Mouse (Mus musculus) hindbrain, embryonic 16.5 days (tissue): ENCODE measurements around the gene Tent5c. TPM values are rescaled to one million over a fixed set of nuclear protein-coding genes. Genes with fewer than 3 reads are reported as not detected.
A peak's percentile ranks its signal among the peaks of the same experiment; 100 is the strongest.

Experiments used
- ATAC-seq: fragments of 200-750 bp; cut with Nextera tagmentation; 2 replicates; pipeline ENCODE4 v1.8.0; 2017; ENCODE audit warnings: moderate TSS enrichment, moderate library complexity
- H3K27ac ChIP-seq: fragments of 300-500 bp; sonication (generic); 2 replicates; pipeline ENCODE4 v1.5.1; 2014; ENCODE audit warnings: low read depth, mild to moderate bottlenecking, control low read depth, low read length, moderate library complexity
- H3K27me3 ChIP-seq: fragments of 300-500 bp; sonication (generic); replicated peaks from 2 replicates; pipeline ENCODE4 v1.6.1; 2014; ENCODE audit warnings: low read length; ENCODE audit not compliant: control insufficient read depth, insufficient read depth
- H3K36me3 ChIP-seq: fragments of 300-500 bp; sonication (generic); 2 replicates; pipeline ENCODE4 v1.6.1; 2014; ENCODE audit warnings: mild to moderate bottlenecking, low read length, moderate library complexity, mixed read lengths; ENCODE audit not compliant: control insufficient read depth, insufficient read depth
- H3K4me1 ChIP-seq: fragments of 300-500 bp; sonication (generic); 2 replicates; pipeline ENCODE4 v1.6.1; 2014; ENCODE audit warnings: low read depth, low read length; ENCODE audit not compliant: control insufficient read depth, insufficient read depth
- H3K4me2 ChIP-seq: fragments of 300-500 bp; sonication (generic); 2 replicates; pipeline ENCODE4 v1.6.1; 2014; ENCODE audit warnings: mild to moderate bottlenecking, low read length, control low read depth, moderate library complexity
- H3K4me3 ChIP-seq: fragments of 300-500 bp; sonication (generic); 2 replicates; pipeline ENCODE4 v1.5.1; 2014; ENCODE audit warnings: mild to moderate bottlenecking, low read length, control low read depth, moderate library complexity
- H3K9ac ChIP-seq: fragments of 300-500 bp; sonication (generic); 2 replicates; pipeline ENCODE4 v1.6.1; 2014; ENCODE audit warnings: low read depth, mild to moderate bottlenecking, control low read depth, low read length, moderate library complexity
- H3K9me3 ChIP-seq: fragments of 300-500 bp; sonication (generic); 2 replicates; pipeline ENCODE4 v1.6.1; 2014; ENCODE audit warnings: mild to moderate bottlenecking, low read length, moderate library complexity; ENCODE audit not compliant: control insufficient read depth
- WGBS: fragments of 180-500 bp; shearing (Covaris S2); extraction: QIAGEN DNeasy Blood & Tissue Kit; methylation state at CpG from one replicate; pipeline ENCODE4 v1.1.7; 2014; 5-methylcytosine and 5-hydroxymethylcytosine counted together
- polyA plus RNA-seq: library from polyadenylated mRNA; unstranded; fragments of >200 nt; fragmentation: Nextera tagmentation; extraction: Ambion mirVana; gene quantifications from 2 replicates; pipeline ENCODE4 v1.2.1, GENCODE M21; 2015

Tent5c gene
- polyA plus RNA-seq, 1 experiment from 2014 or later = 3.3 TPM

DNA sequence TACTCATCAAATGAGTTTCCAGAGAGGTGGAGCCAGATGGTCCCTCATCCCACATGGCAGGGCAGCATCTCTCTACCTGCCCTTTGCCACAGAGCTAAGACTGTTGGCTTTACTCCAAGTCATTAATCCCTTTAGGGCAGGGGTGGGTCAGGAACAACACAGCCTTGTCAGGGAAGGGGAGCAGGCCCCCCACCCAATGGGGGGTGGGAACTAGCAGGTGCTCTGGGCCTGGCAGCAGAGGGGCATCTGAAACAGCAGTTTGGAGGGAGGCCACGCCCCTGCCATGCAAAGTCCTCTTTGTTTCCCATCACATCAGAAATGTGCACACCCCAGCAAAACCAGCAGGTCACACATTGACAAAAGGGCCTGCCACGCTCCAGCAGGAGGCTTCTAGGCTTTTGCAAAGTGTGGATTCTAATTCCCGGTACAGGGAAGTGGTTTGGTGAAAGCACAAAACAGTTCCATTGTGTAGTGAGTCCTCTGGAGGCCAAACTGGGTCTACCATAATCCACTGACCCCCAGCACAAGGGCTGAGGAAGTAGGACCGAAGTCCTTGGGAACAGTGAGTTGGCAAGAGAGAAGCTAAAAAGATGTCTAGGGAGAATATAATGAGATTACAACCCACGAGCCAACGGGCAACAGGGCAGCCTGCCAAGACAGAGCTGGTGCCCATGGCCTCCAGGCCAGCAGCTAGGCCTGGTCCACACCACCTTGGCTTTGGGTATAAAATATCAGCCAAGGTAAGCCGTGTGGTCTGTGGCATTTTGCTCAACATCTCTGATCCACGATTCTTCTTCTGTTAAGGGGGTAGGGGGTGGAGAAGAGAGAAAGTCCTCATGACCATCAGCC, 26.7 kb downstream of the Tent5c start:
- no peaks in the 10 kb centered on the region for H3K27me3 ChIP-seq
- no peaks in the 10 kb centered on the region for H3K9me3 ChIP-seq
- no peak overlapping the region for H3K9ac ChIP-seq
- ATAC-seq = peak; percentile 77
- H3K36me3 ChIP-seq = no peaks in the 10 kb centered on the region
- WGBS = 38% methylated on average over 8 of the region's 8 CpGs
- peaks cover 4% of the 10 kb centered on the region; the same call in 1 of the 2 replicates for H3K4me1 ChIP-seq
- no peak overlapping the region for H3K4me3 ChIP-seq
- peak overlapping the region; percentile 37; the same call in 1 of the 2 replicates for H3K27ac ChIP-seq
- no peak overlapping the region for H3K4me2 ChIP-seq

DNA sequence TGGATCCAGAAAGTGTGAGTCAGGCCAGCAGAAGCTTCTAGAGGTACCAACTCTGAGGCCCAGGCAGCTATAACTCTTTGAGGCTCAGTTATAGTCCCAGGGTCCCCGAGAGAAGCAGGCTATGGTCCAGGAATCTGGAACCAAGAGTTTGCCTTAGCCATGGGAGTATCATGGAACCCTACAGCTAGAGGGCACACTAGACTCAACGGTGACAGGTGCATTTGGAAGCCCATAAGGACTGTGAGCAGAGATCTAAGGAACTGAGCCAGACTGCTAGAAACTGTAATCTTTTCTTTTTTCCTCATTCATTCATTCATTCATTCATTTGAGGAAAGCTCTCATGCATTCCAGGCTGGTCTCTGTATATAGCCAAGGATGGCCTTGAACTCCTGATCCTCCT, 28.6 kb downstream of the Tent5c start:
- H3K9me3 ChIP-seq = no peaks in the 10 kb centered on the region
- H3K27me3 ChIP-seq = no peaks in the 10 kb centered on the region
- no peak overlapping the region for H3K4me2 ChIP-seq
- H3K4me3 ChIP-seq = no peak overlapping the region
- H3K36me3 ChIP-seq = no peaks in the 10 kb centered on the region
- no peak overlapping the region for H3K9ac ChIP-seq
- ATAC-seq = no peak
- WGBS = 93% methylated on average over 2 of the region's 2 CpGs
- no peak overlapping the region for H3K27ac ChIP-seq
- peaks cover 4% of the 10 kb centered on the region; the same call in 1 of the 2 replicates for H3K4me1 ChIP-seq

- Histone ChIP-seq H3K4me1 (no peaks in the 10 kb centered on the region; the same call in 1 of the 2 replicates), H3K4me3 (no peak overlapping the region), H3K4me2 (no peak overlapping the region), H3K36me3 (no peaks in the 10 kb centered on the region), H3K9ac (no peak overlapping the region), H3K27ac (no peak overlapping the region), H3K9me3 (no peaks in the 10 kb centered on the region), H3K27me3 (no peaks in the 10 kb centered on the region)
- 88% methylated on average over 7 of the region's 7 CpGs for WGBS
- no peak for ATAC-seq
Observed at GRCm38 (mm10) chr3:100443798-100444500, 45.2 kb downstream of the Tent5c start.

- Histone ChIP-seq H3K4me2 (no peak overlapping the region), H3K4me3 (no peak overlapping the region), H3K36me3 (no peaks in the 10 kb centered on the region), H3K4me1 (no peaks in the 10 kb centered on the region; the same call in 1 of the 2 replicates), H3K27ac (no peak overlapping the region), H3K27me3 (no peaks in the 10 kb centered on the region), H3K9me3 (no peaks in the 10 kb centered on the region), H3K9ac (no peak overlapping the region)
- WGBS = 92% methylated on average over 6 of the region's 6 CpGs
- no peak for ATAC-seq
Observed at GRCm38 (mm10) chr3:100442499-100442898, 46.6 kb downstream of the Tent5c start.

- no peak overlapping the region for H3K9ac ChIP-seq
- H3K27ac ChIP-seq = no peak overlapping the region
- no peaks in the 10 kb centered on the region for H3K36me3 ChIP-seq
- H3K4me3 ChIP-seq = no peak overlapping the region
- no peaks in the 10 kb centered on the region for H3K27me3 ChIP-seq
- no peaks in the 10 kb centered on the region; the same call in 1 of the 2 replicates for H3K4me1 ChIP-seq
- no peak for ATAC-seq
- no peak overlapping the region for H3K4me2 ChIP-seq
- H3K9me3 ChIP-seq = no peaks in the 10 kb centered on the region
- 94% methylated on average over 4 of the region's 4 CpGs for WGBS
Observed at GRCm38 (mm10) chr3:100440754-100441153, 48.4 kb downstream of the Tent5c start.

- H3K27me3 ChIP-seq = no peaks in the 10 kb centered on the region
- H3K4me2 ChIP-seq = no peak overlapping the region
- no peaks in the 10 kb centered on the region for H3K9me3 ChIP-seq
- no peak overlapping the region for H3K9ac ChIP-seq
- ATAC-seq = peak; percentile 76
- H3K4me1 ChIP-seq = no peaks in the 10 kb centered on the region; the same call in 1 of the 2 replicates
- H3K4me3 ChIP-seq = no peak overlapping the region
- no peaks in the 10 kb centered on the region for H3K36me3 ChIP-seq
- whole genome bisulfite sequencing = 33% methylated on average over 6 of the region's 6 CpGs
- H3K27ac ChIP-seq = no peak overlapping the region
Observed at GRCm38 (mm10) chr3:100440009-100440408, 49.1 kb downstream of the Tent5c start.

DNA sequence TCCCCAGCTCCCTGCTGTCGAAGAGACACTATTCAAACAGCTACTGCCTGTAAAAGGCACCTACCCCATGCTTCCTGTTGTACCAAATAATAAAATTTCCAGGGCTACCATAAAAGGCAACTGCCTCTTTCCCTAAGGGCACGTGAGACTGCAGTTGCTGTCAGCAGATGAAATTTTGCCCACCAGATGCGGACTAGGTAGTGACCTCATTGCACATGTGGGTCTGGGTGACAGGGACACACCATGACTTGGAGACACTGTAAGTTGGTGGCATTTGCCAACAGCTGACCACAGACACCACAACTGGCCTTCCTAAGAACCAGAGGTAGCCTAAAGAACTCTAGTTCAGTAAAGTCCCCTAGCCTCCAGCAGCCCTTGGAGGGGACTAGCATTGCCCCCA, 50.0 kb downstream of the Tent5c start:
- no peak overlapping the region for H3K27ac ChIP-seq
- no peak overlapping the region for H3K4me3 ChIP-seq
- H3K9me3 ChIP-seq = no peaks in the 10 kb centered on the region
- no peaks in the 10 kb centered on the region; the same call in 1 of the 2 replicates for H3K4me1 ChIP-seq
- no peaks in the 10 kb centered on the region for H3K36me3 ChIP-seq
- no peak overlapping the region for H3K4me2 ChIP-seq
- no peak for ATAC-seq
- 77% methylated on average over 3 of the region's 3 CpGs for WGBS
- no peaks in the 10 kb centered on the region for H3K27me3 ChIP-seq
- H3K9ac ChIP-seq = no peak overlapping the region

GRCm38 (mm10) chr3:100438461-100439002, 50.6 kb downstream of the Tent5c start:
- H3K36me3 ChIP-seq = no peaks in the 10 kb centered on the region
- no peak overlapping the region for H3K27ac ChIP-seq
- WGBS = 77% methylated on average over 4 of the region's 4 CpGs
- H3K9me3 ChIP-seq = no peaks in the 10 kb centered on the region
- H3K9ac ChIP-seq = no peak overlapping the region
- H3K4me1 ChIP-seq = no peaks in the 10 kb centered on the region; the same call in 1 of the 2 replicates
- ATAC-seq = no peak
- H3K4me2 ChIP-seq = no peak overlapping the region
- no peak overlapping the region for H3K4me3 ChIP-seq
- no peaks in the 10 kb centered on the region for H3K27me3 ChIP-seq

DNA sequence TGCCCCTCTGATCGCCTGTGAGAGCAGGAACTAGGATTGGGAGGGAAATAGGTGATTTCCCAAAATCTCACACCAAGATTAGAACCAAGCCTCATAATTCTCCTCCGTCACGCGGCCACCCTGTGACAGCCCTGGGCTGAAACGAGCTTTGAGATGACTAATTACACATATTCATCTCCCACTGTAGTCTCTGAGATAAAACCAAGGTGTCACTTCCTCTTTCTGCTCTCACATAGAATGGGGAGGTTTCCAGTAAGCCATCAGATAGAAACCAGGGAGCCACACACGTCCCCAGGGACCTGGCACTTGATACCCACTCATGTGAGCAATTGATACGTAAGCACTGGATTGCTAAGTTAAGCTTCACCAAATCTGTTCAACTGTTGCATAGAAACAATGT, 52.4 kb downstream of the Tent5c start:
- no peaks in the 10 kb centered on the region for H3K36me3 ChIP-seq
- no peak for ATAC-seq
- H3K4me2 ChIP-seq = no peak overlapping the region
- H3K27ac ChIP-seq = no peak overlapping the region
- no peak overlapping the region for H3K9ac ChIP-seq
- H3K27me3 ChIP-seq = no peaks in the 10 kb centered on the region
- no peaks in the 10 kb centered on the region; the same call in 1 of the 2 replicates for H3K4me1 ChIP-seq
- H3K4me3 ChIP-seq = no peak overlapping the region
- H3K9me3 ChIP-seq = no peaks in the 10 kb centered on the region
- 76% methylated on average over 7 of the region's 7 CpGs for WGBS
